Mouse (Mus musculus): ENCODE results near the gene Sh2d7. TPM values are rescaled to one million over a fixed set of nuclear protein-coding genes. Genes with fewer than 3 reads are reported as not detected.
A peak's percentile ranks its signal among the peaks of the same experiment; 100 is the strongest.

Sh2d7 gene
- 0.11 and 0.19 TPM in 2 replicates for polyA plus RNA-seq (2012; rRNA removed)

DNA sequence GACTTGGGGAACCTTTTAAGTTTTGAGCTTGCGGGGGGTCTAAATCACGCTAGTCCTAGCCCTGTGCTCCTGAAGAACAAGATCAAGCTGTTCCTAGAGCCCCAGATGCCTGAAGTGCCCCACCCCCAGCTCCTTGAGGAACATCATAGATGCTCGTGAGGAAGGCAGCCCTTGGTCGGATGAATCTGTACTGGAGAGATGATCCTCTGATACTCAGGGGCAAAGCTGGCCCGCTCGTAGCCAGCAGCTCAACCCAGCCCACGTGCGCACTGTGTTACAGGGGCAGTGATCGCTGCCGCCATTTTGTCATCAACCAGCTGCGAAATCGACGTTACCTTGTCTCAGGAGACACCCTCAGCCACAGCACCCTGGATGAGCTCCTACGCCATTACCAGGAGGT lies at the start of gene Sh2d7:
Gene Sh2d7, plus strand, starts transcription at position 301 of the 400 bp plus-strand sequence.
- no peak for DNase-seq (ENCODE audit: low read depth)
- TF ChIP-seq POLR2A (IDR thresholded peaks at IDR 0.05; ENCODE audit: borderline replicate concordance, extremely low read depth, insufficient read depth, insufficient read length, poor library complexity, severe bottlenecking) (no peak), CTCF (IDR thresholded peaks at IDR 0.05; ENCODE audit: borderline replicate concordance, extremely low read depth, insufficient read depth, insufficient read length) (no peak)

- DNase-seq (ENCODE audit: low read depth), result no peak
- TF ChIP-seq CTCF (IDR thresholded peaks at IDR 0.05; ENCODE audit: borderline replicate concordance, extremely low read depth, insufficient read depth, insufficient read length), result no peak
- no peak for TF ChIP-seq POLR2A (IDR thresholded peaks at IDR 0.05; ENCODE audit: borderline replicate concordance, extremely low read depth, insufficient read depth, insufficient read length, poor library complexity, severe bottlenecking)
These were observed 49.2 kb upstream of the Sh2d7 start for GRCm38 (mm10) chr9:54489599-54489998.

GRCm38 (mm10) chr9:54490431-54490830 lies 48.4 kb upstream of the Sh2d7 start:
- DNase-seq (ENCODE audit: low read depth), result no peak
- TF ChIP-seq POLR2A (IDR thresholded peaks at IDR 0.05; ENCODE audit: borderline replicate concordance, extremely low read depth, insufficient read depth, insufficient read length, poor library complexity, severe bottlenecking), result no peak
- TF ChIP-seq CTCF (IDR thresholded peaks at IDR 0.05; ENCODE audit: borderline replicate concordance, extremely low read depth, insufficient read depth, insufficient read length), result no peak

DNA sequence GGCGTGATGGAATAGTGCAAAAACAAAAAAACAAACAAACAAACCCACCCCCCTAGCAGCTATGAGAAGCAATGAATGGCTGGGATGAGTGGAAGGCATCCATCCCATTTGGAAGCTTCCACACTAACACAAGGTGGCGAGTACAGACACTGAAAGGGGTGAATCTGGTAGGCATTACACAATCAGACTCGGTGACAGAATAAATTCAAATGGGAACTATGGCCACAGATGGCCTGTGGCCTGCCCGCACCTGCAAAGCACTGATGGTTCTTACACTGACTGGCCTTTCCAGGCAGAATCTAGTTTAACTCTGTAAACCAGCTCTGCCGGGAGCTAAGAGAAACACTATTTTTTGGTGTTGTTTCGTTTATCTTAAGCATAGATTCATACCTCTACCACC lies 39.5 kb upstream of the Sh2d7 start:
- no peak for DNase-seq (ENCODE audit: low read depth)
- no peak for TF ChIP-seq POLR2A (IDR thresholded peaks at IDR 0.05; ENCODE audit: borderline replicate concordance, extremely low read depth, insufficient read depth, insufficient read length, poor library complexity, severe bottlenecking)
- no peak for TF ChIP-seq CTCF (IDR thresholded peaks at IDR 0.05; ENCODE audit: borderline replicate concordance, extremely low read depth, insufficient read depth, insufficient read length)

- TF ChIP-seq POLR2A (IDR thresholded peaks at IDR 0.05; ENCODE audit: borderline replicate concordance, extremely low read depth, insufficient read depth, insufficient read length, poor library complexity, severe bottlenecking) (no peak), CTCF (IDR thresholded peaks at IDR 0.05; ENCODE audit: borderline replicate concordance, extremely low read depth, insufficient read depth, insufficient read length) (no peak)
- DNase-seq (ENCODE audit: low read depth), result no peak
These were observed 39.0 kb upstream of the Sh2d7 start for GRCm38 (mm10) chr9:54499791-54500190.

DNA sequence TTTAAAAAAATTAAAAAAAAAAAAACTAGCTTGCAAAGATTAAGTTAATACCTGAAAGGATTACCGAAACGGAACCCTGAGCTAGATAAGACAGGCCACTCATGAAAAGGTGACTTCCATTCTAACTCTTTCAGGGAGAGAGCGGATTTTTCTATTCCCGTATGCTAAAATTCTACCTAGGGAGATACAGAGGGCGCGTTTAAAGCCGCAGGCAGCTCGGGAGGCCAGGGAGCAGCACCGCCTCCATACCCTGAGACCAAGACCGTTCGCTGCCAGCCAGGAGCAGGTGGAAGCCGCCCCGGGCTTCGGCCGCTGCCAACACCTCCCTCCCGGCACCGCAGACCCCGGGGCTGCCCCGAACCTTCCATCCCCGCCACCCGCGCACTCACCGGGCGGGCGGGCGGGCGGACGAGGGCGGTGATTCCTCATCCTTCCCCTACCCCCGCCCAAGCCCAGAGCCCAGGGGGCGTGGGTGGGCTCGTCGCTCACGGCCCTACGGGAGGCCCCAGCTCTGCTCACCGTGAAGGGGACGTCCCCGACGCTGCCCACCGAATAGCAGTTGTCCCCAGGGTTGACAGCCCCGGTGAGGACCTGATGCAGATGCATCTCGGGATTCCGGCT lies 37.8 kb upstream of the Sh2d7 start:
- DNase-seq (ENCODE audit: low read depth), result peak; percentile 61
- TF ChIP-seq POLR2A (IDR thresholded peaks at IDR 0.05; ENCODE audit: borderline replicate concordance, extremely low read depth, insufficient read depth, insufficient read length, poor library complexity, severe bottlenecking) (no peak), CTCF (IDR thresholded peaks at IDR 0.05; ENCODE audit: borderline replicate concordance, extremely low read depth, insufficient read depth, insufficient read length) (no peak)

DNA sequence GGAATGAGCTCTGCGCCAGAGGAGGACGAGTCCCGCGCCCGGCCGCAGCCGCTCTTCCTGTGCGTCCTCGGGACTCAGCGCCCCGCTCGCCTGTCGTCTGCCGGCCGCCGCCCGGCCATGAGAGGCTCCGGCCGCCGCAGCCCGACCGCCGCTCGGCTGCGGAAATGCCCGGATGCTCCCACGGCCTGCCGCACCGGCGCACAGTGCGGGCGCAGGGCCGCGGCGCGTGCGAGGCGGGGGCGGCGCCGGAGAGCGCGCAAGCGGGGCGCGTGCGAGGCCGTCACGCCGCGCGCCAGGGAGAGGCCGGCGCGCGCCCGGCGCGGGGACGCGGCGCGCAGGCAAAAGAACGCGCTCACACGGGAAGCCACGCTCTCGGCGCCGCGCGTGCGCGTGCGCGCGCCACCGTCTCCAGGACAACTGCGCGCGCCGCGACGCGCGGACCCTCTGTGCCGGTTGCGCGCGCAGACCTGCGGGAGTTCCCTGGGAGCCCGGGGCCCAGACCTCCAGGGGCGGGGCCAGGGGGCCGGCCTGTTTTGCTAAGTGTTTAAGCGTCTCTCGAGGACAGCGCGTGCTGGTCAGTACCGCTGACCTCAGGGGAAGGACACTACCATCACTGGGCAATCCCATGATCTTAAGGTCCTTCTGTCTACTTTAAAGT lies 37.2 kb upstream of the Sh2d7 start, which contains the start of gene Dmxl2:
Gene Dmxl2, minus strand, starts transcription at position 174 of the 658 bp plus-strand sequence.
- DNase-seq (ENCODE audit: low read depth), result peak; percentile 96
- TF ChIP-seq CTCF (IDR thresholded peaks at IDR 0.05; ENCODE audit: borderline replicate concordance, extremely low read depth, insufficient read depth, insufficient read length) (no peak), POLR2A (IDR thresholded peaks at IDR 0.05; ENCODE audit: borderline replicate concordance, extremely low read depth, insufficient read depth, insufficient read length, poor library complexity, severe bottlenecking) (peak; percentile 95)

- DNase-seq (ENCODE audit: low read depth), result no peak
- TF ChIP-seq POLR2A (IDR thresholded peaks at IDR 0.05; ENCODE audit: borderline replicate concordance, extremely low read depth, insufficient read depth, insufficient read length, poor library complexity, severe bottlenecking) (no peak), CTCF (IDR thresholded peaks at IDR 0.05; ENCODE audit: borderline replicate concordance, extremely low read depth, insufficient read depth, insufficient read length) (no peak)
These were observed 36.7 kb upstream of the Sh2d7 start for GRCm38 (mm10) chr9:54502111-54502495.

- DNase-seq (ENCODE audit: low read depth), result peak; percentile 8
- TF ChIP-seq CTCF (IDR thresholded peaks at IDR 0.05; ENCODE audit: borderline replicate concordance, extremely low read depth, insufficient read depth, insufficient read length), result no peak
These were observed 35.9 kb upstream of the Sh2d7 start for GRCm38 (mm10) chr9:54502873-54503272.

- no peak for DNase-seq (ENCODE audit: low read depth)
- TF ChIP-seq POLR2A (IDR thresholded peaks at IDR 0.05; ENCODE audit: borderline replicate concordance, extremely low read depth, insufficient read depth, insufficient read length, poor library complexity, severe bottlenecking), result no peak
- TF ChIP-seq CTCF (IDR thresholded peaks at IDR 0.05; ENCODE audit: borderline replicate concordance, extremely low read depth, insufficient read depth, insufficient read length), result no peak
These were observed 22.8 kb upstream of the Sh2d7 start for GRCm38 (mm10) chr9:54515991-54516390.

GRCm38 (mm10) chr9:54518921-54519320 lies 19.9 kb upstream of the Sh2d7 start:
- no peak for DNase-seq (ENCODE audit: low read depth)
- TF ChIP-seq POLR2A (IDR thresholded peaks at IDR 0.05; ENCODE audit: borderline replicate concordance, extremely low read depth, insufficient read depth, insufficient read length, poor library complexity, severe bottlenecking) (no peak), CTCF (IDR thresholded peaks at IDR 0.05; ENCODE audit: borderline replicate concordance, extremely low read depth, insufficient read depth, insufficient read length) (no peak)

DNA sequence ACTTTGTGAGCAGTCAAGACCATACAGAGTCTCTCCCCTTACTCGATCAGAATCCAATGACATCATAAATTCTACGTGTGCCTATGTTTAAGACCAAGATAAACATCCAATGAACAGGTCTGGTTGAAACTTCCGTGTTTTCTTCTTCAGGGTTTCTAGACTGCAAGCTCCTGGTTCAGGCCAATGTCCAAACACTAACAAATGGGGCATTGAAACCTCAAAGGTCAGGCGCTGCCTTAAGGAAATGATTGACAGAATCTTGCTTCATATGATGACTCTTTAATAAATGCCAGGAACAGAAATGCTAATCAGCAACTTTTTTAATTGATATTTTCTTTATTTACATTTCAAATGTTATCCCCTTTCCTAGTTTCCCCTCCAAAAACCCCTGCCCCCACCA lies 18.5 kb upstream of the Sh2d7 start:
- no peak for DNase-seq (ENCODE audit: low read depth)
- no peak for TF ChIP-seq POLR2A (IDR thresholded peaks at IDR 0.05; ENCODE audit: borderline replicate concordance, extremely low read depth, insufficient read depth, insufficient read length, poor library complexity, severe bottlenecking)
- no peak for TF ChIP-seq CTCF (IDR thresholded peaks at IDR 0.05; ENCODE audit: borderline replicate concordance, extremely low read depth, insufficient read depth, insufficient read length)
